Mouse (Mus musculus) megakaryocyte, embryonic 14.5 days (primary cell): ENCODE measurements around the gene Ftcd. TPM values are rescaled to one million over a fixed set of nuclear protein-coding genes. Genes with fewer than 3 reads are reported as not detected.
A peak's percentile ranks its signal among the peaks of the same experiment; 100 is the strongest.

Source experiments
- H3K27me3 ChIP-seq: replicated peaks from 2 replicates; pipeline ENCODE3; 2012; ENCODE audit warnings: inconsistent platforms
- H3K36me3 ChIP-seq: replicated peaks from 2 replicates; pipeline ENCODE3; 2012; ENCODE audit warnings: low read length, inconsistent platforms, mixed read lengths
- H3K4me1 ChIP-seq: 2 replicates; pipeline ENCODE4 v1.6.1; 2012; ENCODE audit warnings: inconsistent platforms
- H3K4me3 ChIP-seq: replicated peaks from 2 replicates; pipeline ENCODE3; 2012; ENCODE audit warnings: moderate library complexity, mild to moderate bottlenecking, inconsistent platforms
- H3K9me3 ChIP-seq: 2 replicates; pipeline ENCODE4 v1.6.1; 2012; ENCODE audit warnings: inconsistent platforms
- FLI1 ChIP-seq: IDR thresholded peaks from 2 replicates; pipeline ENCODE4 v1.6.1; 2012; ENCODE audit warnings: low read length, inconsistent platforms, mixed read lengths
- GATA1 ChIP-seq: IDR thresholded peaks from 3 replicates; pipeline ENCODE4 v1.6.1; 2012; ENCODE audit warnings: mixed read lengths, low read length, inconsistent platforms, borderline replicate concordance
- polyA plus RNA-seq: library from polyadenylated mRNA; stranded (reverse); fragments of >175 nt; gene quantifications from 2 replicates; pipeline ENCODE4 v1.2.3, GENCODE M21; 2012; ENCODE audit warnings: low replicate concordance; ENCODE audit not compliant: insufficient read depth

The Ftcd gene
- polyA plus RNA-seq, 1 experiment = not detected

DNA sequence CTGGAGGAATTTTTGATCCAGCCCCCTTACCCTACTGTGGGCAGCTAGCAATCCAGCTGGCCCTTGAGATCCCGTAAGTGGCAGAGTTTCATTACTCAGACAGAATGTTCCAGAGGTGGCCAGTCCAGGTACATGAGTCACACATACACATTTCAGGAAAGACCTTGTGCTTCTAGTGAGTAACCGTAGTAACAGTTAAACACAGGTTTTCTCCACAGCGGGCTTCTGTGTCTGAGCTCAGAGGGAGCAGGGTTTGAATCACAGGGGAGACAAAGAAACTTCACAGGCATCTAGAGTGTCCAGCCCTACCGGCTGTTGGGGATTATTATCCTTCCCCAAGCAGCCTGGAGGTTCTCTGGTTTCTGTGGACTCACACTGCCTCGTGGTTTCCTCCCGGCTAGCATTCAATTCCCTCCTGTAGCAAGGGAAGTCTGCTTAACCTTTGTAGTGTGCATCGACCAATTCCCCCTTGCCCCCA, 58.7 kb downstream of the Ftcd start:
- TF ChIP-seq GATA1 = no peak
- TF ChIP-seq FLI1 = no peak
- H3K4me1 ChIP-seq = peaks cover 12% of the 10 kb centered on the region
- H3K36me3 ChIP-seq = no peaks in the 10 kb centered on the region
- peaks cover 43% of the 10 kb centered on the region for H3K27me3 ChIP-seq
- no peak overlapping the region for H3K4me3 ChIP-seq
- H3K9me3 ChIP-seq = no peaks in the 10 kb centered on the region

DNA sequence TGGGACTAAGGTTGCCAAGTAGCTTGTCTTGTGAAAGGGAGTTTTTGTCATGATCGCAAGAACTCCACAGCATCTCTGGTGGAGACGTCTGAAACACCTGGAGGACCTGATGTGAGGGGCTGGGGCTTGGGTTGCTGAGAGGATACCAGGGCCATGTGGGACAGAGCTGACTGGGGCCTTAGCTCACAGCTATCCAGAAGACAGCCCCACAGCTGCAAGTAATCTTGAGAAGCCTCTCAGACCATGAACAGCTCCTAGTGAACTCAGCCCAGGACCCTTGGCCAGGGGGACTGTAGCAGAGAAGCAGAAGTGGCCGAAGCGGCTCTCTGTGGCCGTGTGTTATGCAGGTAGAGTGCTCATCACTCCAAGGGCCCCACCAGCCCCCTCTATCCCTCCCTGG, 59.1 kb downstream of the Ftcd start:
- Histone ChIP-seq H3K36me3 (no peaks in the 10 kb centered on the region), H3K27me3 (peaks cover 45% of the 10 kb centered on the region), H3K4me1 (peaks cover 12% of the 10 kb centered on the region), H3K4me3 (no peak overlapping the region), H3K9me3 (0 out of 2 replicates have a peak, but pooled peaks cover 3% of the 10 kb centered on the region)
- TF ChIP-seq GATA1 = no peak
- TF ChIP-seq FLI1 = no peak

DNA sequence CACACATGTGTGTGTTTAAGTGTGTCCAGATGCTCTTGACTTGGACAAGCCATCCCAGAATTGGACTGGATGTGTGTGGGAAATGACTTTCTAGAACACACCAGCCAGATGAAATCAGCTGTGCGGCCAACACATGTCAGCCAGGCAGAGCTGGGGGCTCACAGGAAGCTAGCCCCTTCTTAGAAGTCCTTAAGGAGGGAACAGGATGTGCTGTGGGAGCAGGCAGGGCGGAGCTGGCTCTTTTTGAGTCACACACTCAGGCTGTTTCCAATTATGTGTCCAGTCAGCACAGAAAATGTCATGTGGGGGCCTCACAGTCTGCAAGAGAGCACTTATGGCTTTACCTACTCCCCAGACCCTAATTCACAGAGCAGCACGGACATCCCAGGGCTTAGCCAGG, 60.6 kb downstream of the Ftcd start:
- H3K27me3 ChIP-seq = peaks cover 46% of the 10 kb centered on the region
- 0 out of 2 replicates have a peak, but pooled peaks cover 3% of the 10 kb centered on the region for H3K9me3 ChIP-seq
- H3K36me3 ChIP-seq = no peaks in the 10 kb centered on the region
- TF ChIP-seq GATA1 (no peak), FLI1 (no peak)
- peak overlapping the region; percentile 53 for H3K4me3 ChIP-seq
- peaks cover 12% of the 10 kb centered on the region for H3K4me1 ChIP-seq

GRCm38 (mm10) chr10:76636601-76637000, 61.2 kb downstream of the Ftcd start:
- H3K4me1 ChIP-seq = peaks cover 12% of the 10 kb centered on the region
- no peaks in the 10 kb centered on the region for H3K36me3 ChIP-seq
- H3K27me3 ChIP-seq = peaks cover 50% of the 10 kb centered on the region
- TF ChIP-seq FLI1 = no peak
- TF ChIP-seq GATA1 = no peak
- H3K9me3 ChIP-seq = 0 out of 2 replicates have a peak, but pooled peaks cover 3% of the 10 kb centered on the region
- no peak overlapping the region for H3K4me3 ChIP-seq

Other genes with a start within 250 kb of the Ftcd start
- gene Dip2a, start 230.4 kb upstream of the Ftcd start, polyA plus RNA-seq = 2.1 and 6.7 TPM in 2 replicates
- gene AC141477.1, start 135.2 kb upstream of the Ftcd start, polyA plus RNA-seq = not detected in 2 replicates
- gene Pcnt, start 132.9 kb upstream of the Ftcd start, polyA plus RNA-seq = 32.3 and 41.3 TPM in 2 replicates
- not detected in 2 replicates for gene 2610028H24Rik, start 126.6 kb upstream of the Ftcd start, polyA plus RNA-seq
- gene Mcm3ap, start 106.7 kb upstream of the Ftcd start, polyA plus RNA-seq = 4.7 and 33.6 TPM in 2 replicates
- gene Ybey, start 106.5 kb upstream of the Ftcd start, polyA plus RNA-seq = 0.74 TPM in 1 of 2 replicates, not detected in the other
- gene Lss, start 44.1 kb upstream of the Ftcd start, polyA plus RNA-seq = 13.1 and 30.8 TPM in 2 replicates
- gene Spatc1l, start 13.4 kb upstream of the Ftcd start, polyA plus RNA-seq = not detected in 2 replicates
- not detected in 2 replicates for gene Col6a2, start 48.0 kb downstream of the Ftcd start, polyA plus RNA-seq
- not detected in 2 replicates for gene Col6a1, start 150.5 kb downstream of the Ftcd start, polyA plus RNA-seq